Mouse (Mus musculus) E14TG2a.4 (cell line): ENCODE measurements around the gene Ckap4.

Source experiments
- CTCF ChIP-seq: conservative IDR thresholded peaks from 2 replicates; pipeline ENCODE4 v1.5.1; 2014; ENCODE audit warnings: low read length
- NANOG ChIP-seq: IDR thresholded peaks from 2 replicates; pipeline ENCODE4 v1.6.1; 2014; ENCODE audit warnings: borderline replicate concordance, low read length, mixed read lengths
- POU5F1 ChIP-seq: IDR thresholded peaks from 2 replicates; pipeline ENCODE4 v1.6.1; 2014; ENCODE audit warnings: low read length, borderline replicate concordance

- TF ChIP-seq CTCF: no peak
- TF ChIP-seq POU5F1: no peak
- no peak for TF ChIP-seq NANOG
These were observed 29.0 kb upstream of the Ckap4 start for GRCm38 (mm10) chr10:84562567-84563554.
